Mouse (Mus musculus) embryo, embryonic 10 days (tissue): ENCODE measurements around the gene Gpr4.
A peak's percentile ranks its signal among the peaks of the same experiment; 100 is the strongest.

Experiments used
- DNase-seq: peaks from one replicate; pipeline ENCODE4 v3.0.0-alpha.2; 2015; ENCODE audit warnings: low spot score

The Gpr4 gene

DNA sequence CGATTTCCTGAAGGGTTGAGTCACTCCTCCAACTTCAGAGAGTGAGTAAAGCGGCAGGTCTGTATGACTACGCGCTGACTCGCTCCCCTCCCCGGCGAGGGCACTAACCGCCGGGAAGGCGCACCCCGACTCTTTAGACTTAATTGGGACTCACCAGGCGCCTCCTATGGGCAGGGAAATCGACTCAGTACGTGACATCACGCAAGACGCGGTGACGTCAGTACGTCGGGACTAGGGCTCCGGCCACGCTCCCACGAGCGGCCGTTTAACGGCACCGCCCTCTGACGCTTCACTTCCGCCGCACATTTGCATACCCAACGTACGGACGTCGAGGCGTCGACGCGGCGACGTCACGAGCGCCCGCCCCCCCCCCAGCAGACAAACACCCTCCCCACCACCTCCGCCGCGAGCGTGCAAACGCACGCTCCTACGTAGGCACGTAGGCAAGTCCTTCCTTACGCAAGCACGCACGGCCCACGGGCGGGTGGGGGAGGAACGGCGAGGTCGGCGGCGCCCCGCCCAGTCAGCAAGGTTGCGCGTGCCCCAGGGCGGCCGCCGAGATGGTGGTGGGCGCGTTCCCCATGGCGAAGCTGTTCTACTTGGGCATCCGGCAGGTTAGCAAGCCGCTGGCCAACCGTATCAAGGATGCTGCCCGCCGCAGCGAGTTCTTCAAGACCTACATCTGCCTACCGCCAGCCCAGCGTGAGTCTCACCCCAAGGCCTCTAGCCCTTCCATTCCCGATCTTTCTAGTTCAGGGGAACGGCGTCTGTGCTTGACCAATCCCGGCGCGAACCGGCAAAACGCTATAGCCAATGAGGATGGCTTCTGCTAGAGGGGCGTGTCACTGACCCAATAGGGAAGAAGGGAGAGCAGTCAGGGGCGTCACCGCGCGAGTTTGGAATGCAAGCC, 15.8 kb downstream of the Gpr4 start, which contains the start of gene Opa3:
TSS of gene Opa3 (plus strand) at position 452 of the 910 bp plus-strand sequence.
- peak; percentile 100 for DNase-seq

DNA sequence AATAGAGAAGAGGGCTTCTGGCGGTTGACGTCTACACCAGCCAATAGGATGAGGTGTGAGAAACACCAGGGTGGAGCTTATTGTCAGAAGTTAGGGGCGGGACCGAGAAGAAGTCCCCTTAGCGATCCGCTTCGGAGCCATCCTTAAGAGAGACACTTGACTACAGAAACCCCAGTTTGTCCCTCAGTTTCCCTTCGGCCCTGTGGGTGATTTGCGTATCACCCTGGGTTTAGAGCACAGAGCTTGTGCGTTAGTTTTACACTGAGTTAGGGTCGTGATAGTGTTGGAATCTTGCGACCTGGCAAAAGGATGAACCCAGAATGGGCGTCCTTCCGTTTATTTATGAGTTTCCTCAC, 16.4 kb downstream of the Gpr4 start:
- DNase-seq, result no peak

DNA sequence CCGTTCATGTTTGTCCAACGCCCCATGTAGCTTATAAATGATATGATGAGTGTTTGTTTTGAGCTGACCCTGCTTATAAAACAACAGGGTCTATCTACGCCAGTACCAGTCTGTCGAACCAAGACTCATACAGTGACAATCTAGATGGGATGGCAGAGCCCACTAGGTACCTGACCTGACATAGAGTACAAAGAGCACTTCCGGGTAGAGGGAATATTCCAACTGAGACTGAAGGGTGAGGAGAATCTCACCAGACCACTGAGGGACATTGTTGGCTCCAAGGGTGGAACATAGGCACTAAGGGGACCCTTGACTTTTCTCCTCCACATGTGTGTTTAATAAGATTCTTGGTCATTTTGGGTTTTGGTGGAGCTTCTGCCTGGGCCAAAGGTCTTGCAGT, 17.1 kb downstream of the Gpr4 start:
- no peak for DNase-seq

DNA sequence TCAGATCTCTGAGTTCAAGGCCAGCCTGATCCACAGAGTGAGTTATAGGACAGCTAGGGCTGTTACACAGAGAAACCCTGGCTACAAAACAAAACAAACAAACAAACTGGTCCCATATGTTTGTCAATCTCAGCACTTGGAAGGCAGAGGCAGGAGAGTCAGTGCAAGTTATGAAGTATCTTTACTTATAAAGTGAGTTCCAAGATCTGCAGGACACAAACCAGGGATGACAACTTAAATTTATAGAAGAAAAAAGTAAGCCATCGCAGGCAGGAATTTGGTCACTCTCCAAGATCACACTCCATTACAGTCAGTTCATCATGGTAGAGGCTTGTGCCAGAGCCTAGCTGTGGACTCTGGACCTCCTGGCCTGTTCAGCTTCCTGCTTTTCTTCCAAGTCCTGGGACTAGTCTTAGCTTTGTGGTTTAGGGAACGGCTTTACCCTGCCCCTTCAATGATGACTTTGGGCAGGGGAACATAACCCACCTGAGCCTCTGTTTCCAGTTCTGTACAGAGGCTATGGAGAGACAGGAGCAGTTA, 17.8 kb downstream of the Gpr4 start:
- no peak for DNase-seq

DNA sequence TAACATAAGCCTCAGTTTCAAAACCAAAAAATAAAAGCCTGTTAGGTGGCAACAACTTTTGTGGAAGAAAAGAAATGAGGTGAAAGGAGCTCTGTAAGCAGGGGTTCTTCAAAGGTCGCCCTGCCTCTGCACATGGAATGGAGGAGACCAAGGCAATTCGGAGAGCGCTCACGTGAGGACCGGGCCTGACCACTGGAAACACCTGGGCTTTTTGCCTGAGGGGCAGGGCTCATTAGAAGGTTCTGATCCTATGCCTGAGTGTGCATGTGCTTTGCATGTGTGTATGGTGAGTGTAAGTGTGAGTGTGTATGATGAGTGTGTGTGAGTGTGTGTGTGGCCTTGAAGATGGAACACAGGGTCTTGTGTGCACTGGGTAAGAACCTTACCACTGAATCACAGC, 18.6 kb downstream of the Gpr4 start:
- no peak for DNase-seq

DNA sequence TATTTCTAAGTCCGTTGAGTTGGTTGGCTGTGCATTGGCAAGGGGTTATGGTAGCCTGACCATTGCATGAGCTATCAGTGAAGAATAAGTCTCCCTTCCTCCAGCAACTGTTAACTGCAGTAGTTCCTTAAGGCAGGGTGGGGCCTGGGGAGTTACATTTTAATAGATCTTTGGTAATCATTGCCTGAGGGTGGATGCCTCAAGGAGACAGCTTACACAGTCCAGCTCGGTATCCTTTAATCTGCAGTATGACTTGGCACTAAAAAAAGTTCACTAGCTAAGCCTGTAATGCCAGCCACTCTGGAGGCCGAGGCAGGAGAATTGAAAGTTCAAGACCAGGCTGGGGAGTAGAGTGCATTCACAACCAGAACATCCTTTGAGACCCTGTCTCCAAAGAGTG, 19.5 kb downstream of the Gpr4 start:
- no peak for DNase-seq

DNA sequence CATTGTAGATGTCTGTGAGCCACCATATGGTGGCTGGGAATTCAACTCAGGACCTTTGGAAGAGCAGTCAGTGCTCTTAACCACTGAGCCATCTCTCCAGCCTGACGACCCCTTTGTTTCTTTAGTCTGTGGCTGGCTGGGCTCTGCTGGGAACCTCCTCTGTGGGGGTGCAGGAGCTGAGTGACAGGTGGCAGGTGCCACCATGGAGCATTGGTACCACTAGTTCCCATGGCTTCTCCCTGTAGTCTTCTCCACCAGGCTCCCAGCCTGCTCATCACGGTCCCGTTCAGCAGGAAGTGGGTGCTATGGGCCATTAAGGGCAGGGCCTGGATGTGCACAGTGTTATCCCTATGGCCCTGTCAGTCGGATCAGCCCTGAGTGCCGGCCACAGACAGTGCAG, 22.3 kb downstream of the Gpr4 start:
- DNase-seq, result no peak

DNA sequence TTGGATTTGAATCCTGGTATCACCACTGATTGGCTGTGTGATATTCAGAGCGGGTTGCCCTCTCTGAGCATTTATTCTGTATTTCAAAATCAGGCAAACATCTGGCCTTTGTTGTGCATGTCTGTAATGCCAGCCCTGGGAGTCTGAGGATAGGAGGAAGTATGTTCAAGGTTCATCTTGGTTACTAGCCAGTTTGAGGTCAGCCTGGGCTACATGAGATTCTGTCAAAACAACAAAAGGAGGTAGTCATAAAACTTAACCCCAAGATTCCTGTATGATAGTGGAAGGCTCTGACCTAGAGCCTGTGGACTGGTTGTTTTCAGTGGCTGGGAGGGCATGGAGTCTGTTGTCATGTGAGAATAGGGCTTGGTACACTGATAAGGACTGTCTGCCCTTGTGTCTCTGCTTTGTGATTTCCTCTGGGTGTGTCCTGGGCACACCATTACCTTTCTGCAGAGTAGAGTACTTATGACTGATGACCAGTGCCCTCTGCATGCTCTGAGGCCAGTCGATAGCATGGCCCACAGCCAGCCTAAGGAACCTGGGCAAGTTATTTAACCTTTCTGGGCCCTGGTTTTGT, 22.8 kb downstream of the Gpr4 start:
- no peak for DNase-seq

DNA sequence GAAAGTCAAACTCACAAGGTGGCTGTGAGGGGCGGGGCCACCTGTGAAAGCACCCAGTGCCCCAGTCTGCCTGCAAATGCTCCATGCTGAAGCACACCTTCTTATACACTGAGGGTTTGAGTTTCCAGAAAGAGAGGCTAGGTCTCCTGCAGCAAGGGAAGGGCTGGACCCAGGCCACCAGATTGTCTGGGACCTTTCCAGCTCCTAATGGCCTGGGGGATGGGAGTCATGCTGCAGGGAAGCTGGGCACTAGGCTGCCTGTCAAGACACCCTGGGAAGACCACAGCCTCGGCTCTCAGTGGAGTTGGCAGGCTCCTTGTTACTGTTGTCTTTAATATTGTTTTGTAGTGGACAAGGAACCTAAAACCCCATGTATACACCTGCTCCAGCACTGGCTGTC, 24.1 kb downstream of the Gpr4 start:
- no peak for DNase-seq

DNA sequence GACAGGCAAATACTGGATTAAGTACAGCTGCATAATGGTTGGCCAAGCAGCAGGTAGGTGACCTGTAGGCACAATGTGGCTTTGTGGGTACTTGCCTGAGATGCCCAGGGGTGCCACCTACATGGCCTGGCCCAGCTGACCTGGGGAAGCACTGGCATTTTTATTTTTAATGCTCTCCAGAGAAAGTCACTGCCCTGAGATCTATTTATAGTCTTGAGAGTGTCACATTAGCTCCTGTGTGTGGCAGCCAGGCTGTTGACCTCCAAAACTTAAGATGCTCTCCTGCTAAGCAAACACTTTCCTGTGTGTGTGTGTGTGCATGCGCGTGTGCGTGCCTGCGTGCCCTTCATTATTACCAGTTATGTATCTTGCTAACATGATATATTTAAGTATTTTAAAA, 26.0 kb downstream of the Gpr4 start:
- no peak for DNase-seq

DNA sequence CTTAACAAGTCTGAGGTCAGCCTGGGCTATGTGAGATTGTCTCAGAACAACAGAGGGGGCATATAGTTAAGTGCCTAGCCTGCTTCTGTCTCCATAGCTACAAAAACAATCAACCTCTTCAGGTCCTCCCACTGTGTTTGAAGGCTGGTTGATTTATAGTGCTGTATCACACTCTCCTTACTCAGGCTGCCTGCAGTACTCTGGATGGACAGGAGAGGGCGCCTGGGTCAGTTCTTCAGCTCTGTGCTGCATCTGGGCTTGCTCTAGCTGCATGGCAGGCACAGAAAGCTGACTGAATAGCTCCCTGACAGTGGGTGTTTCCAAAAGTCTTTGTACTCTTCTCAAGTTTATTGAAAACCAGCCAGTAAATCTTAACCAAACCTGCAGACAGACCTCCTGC, 27.1 kb downstream of the Gpr4 start:
- DNase-seq, result peak; percentile 90

DNA sequence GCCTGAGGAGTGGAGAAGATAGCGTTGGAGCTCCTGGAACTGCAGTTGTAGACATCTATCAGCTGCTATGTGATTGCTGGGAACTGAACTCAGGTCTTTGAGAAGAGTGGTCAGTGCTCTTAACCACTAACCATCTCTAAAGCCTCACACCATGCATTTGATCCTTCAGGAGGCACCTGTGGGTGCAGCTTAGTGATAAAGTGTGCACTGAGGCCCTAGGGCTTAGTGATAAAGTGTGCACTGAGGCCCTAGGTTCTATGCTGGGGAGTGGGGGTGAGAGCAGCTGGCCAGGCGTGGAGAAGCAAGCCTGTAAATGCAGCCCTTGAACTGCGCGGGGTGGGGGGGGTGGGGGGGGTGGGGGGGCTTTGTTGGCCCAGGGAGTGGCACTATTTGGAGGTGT, 27.6 kb downstream of the Gpr4 start:
- no peak for DNase-seq

DNA sequence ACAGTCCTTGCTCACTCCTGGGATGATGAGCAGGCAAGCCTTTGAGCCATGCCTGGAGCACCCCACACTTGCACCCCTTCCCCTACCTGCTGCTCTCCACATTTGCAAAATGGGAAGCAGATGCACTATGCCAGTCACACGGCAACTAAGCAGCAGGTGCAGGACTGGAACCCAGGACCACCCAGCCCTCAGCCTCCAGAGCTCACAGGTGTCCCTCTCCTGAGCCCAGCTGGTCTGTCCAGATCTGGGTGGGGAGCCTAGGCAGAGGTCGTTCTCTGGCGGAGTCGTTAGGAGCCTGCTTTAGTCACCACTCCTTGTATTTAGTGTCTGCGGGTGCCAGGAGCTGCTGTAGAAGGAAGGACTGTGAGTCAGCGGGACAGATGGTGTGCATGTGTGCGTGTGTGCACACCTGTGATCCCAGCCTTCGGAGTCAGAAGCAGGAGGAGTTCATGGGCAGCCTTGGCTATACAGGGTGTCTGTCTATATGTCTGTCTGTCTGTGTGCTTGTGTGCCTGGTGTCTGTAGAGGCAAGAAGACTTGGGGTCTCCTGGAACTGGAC, 28.6 kb downstream of the Gpr4 start:
- DNase-seq, result no peak

DNA sequence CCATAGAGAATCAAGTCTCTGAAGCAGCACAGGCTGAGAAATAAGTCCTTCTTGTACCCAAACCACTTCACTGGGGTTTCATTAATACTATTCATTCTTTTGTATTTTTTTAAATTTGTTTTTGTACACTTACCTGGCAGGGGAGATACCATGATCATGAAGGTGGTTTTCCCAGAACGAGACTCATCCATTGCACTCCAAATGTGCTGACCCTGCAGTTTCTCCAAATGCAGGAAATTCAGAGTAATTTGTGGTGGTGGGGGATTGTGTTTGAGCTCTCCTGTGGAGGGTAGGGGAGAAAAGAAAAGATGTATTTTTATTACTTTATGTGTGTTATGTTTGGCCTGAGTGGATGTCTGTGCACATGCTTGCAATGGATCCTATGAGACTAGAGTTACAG, 29.7 kb downstream of the Gpr4 start:
- DNase-seq, result no peak

DNA sequence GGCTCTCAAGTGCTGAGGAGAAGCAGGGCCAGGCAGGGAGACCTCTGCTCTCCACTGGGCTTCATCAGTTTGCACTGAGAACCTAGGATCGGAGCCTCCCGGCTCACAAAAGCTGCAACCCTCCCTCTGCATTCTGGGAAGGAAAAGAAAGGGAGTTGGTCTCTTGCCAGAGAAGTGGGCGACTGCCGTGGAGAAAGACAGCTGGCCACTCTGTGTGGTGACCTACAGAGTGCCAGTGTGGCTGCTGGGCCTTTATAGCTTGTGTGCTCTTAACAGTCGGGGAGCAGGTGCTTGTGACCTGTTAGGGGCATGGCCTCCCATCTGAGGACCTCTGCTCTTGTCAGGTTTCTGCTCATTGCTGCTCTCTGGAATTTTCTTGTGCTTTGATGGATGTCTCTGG, 31.5 kb downstream of the Gpr4 start:
- no peak for DNase-seq

DNA sequence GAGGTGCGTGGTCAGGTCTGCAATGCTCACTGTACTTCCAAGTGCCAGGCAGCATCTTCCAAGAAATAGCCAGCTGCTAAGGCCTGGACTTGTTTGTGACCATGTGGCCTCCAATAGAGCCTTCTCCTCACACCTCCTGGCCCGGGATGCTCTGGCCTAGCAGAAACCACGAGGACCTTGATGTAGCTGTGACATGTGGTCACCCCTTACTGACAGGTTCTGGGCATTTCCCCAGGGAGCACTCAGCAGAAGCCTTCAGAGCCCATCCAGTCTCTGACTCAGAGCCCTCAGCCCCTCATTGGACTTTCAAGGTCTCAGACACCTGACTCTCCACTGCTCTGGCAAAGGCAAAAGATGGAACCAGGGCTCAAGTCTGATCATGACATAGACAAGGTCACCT, 32.7 kb downstream of the Gpr4 start:
- no peak for DNase-seq

DNA sequence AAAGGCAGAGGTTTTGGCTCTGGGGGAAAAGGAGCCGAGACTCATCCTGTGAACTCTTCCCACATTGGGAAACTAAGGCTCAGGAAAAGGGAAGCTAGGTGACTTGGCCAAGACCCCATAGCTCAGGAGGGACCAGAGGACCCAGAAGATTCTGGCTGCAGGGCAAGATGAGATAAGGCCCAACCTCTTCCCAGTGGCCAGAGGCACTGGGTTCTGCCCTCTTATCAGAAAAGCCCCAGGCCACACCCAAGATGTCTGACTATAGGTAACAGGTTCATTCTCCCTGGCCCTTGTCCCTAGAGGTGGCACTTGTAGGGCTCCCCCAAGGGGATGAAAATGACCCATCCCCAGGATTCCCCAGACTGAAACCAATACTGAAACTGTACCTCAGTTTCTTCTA, 34.5 kb downstream of the Gpr4 start:
- DNase-seq, result no peak

DNA sequence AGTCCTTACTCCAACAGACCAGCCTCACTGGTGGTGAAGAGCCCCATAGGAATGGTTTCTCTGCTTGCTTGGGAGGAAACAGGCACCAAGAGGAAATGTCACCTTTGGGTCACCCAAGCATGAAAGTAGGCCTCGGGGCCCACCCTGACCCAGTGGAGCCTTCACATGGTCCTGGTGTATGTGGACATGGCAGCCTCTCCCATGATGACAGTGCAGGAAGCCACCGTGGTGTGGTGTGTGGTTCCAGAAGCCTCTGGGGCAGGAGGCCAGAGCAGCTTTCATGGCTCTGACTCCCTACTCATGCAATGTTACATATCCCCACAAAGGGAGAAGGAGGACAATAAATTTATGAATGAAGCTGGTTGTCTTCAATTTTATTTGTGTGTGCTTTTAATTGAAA, 35.2 kb downstream of the Gpr4 start:
- no peak for DNase-seq

DNA sequence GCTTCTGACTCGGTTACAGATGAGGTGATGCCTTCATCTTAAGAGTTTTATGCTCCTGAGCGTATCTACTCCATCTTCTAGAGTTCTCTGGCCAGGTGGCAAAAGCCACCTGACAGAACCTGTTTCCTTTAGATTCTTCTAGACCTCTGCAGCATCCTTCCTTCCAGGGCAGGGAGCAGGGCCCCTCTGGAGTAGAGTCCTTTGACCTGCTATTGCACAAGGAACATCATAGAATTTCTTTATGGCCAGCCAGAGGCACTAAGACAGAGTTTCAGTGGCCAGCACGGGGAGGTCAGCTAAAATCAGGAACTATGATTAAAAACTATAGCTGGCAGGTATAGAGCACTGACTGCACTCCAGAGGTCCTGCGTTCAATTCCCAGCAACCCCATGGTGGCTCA, 39.7 kb downstream of the Gpr4 start:
- DNase-seq, result no peak

DNA sequence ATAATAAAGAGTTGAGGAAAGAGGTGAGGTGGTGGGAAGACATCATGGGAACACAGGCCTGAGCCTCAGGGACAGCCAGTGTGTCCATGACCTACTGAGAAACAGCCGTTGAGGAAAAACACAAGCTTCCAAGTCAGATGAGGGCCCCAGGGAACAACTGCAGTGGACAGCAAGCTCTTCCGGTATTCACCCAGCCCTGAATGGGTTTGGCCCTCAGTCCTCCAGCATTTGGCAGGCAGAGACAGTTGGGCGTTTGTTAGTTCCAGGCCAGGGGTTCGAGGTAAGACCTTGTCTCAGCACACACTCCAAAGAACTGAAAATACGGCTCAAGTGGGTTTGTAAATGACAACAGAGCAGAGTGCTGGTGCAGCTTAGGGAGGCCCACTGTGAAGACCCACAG, 41.1 kb downstream of the Gpr4 start:
- no peak for DNase-seq

DNA sequence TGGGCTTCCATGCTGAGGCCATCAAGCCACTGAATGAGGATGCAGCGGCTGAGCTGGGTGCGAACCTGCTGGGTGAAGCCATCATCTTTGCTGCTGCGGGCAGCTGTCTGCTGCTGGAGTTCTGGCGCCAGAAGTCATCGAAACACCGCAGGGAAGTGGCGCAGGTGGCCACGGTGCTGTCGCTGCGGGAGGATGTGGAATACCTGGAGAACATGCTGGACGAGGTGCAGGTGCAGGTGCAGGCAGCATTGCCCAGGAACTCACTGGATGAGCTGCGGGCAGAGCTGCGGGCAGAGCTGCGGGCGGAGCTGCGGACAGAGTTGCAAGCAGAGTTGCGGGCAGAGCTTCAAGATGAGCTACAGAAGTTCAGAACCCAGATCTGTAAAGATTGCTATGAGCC, 43.1 kb downstream of the Gpr4 start:
- no peak for DNase-seq

DNA sequence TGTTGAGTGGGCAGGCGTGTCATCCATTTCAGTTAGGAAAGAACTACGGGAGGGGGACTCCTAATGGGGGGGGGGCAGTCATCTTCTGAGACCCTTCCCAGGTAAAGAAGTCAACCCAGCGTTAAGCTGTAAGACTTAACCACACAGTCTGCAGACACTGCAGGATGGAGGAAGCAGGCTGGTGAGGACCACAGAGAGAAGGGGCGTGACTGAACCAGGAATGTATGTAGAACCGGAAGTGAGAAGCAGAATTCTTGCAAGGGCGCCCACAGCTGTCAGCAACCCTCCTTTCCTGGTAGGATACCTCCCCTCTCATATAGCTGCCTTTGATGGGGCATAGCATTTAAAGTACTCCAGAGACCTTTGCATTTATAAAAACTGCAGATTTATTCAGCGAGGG, 44.2 kb downstream of the Gpr4 start:
- no peak for DNase-seq

DNA sequence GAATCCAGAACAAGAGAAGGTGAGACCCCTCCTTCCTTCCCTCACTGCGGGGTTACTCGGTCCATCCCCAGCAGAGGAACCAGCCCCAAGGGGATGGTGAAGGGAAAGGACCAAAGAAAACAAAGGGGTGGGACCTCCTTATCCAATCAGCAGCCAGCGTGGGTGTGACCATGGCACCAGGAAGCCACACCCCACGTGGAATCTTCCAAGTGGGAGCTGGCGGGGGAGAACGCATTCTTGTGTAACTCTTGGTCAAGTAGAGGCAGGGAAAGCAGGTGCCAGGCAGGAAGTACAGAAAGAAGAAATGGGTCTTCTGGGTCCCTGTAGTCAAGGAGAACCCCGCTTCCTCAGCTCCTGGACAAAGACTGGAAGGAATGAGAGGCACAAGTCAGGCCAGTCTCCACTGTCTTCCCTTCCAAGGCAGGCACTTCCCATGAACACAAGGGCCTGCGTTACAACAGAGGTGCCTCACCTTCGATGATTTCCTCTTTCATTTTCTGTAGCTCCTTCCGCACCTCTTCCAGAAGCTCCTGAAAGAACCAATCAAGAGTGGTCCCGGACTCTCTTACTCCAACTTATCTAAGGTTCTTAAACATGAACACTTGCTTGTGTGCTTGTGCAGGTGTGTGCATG, 45.2 kb downstream of the Gpr4 start:
- DNase-seq, result peak; percentile 86
